Mouse (Mus musculus): ENCODE results near the gene F2rl2.

DNA sequence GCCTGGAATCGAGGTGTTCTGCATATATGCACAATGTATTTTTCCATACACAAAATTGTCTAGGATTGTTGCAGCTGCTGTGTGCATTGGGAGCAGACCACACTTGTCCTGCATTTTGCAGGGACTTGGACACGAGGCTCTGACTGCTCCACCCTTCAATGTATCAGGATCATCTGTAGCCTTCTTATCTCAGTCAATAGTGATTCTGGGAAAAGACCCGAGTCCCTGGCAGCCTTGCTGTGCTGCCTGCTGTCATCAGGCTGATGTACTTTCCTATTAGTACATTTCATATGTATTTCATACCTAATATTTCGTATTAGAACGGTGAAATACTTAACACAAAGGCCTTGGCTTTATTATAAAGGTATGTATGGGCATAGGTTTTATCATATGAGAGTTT is 26.1 kb upstream of the F2rl2 start:
- TF ChIP-seq CTCF (IDR thresholded peaks at IDR 0.05; ENCODE audit: low read depth, low read length) (no peak), POLR2A (IDR thresholded peaks at IDR 0.05; ENCODE audit: extremely low read depth, insufficient read depth, low read length) (no peak)

All from liver, adult 2 months (tissue).